Mouse (Mus musculus) lung, postnatal 25 days (tissue): ENCODE data around the gene Rpp21.
A peak's percentile ranks its signal among the peaks of the same experiment; 100 is the strongest.

Experiments used
- DNase-seq: peaks from one replicate; pipeline ENCODE4 v3.0.0; 2022; ENCODE audit warnings: low spot score

The Rpp21 gene

GRCm38 (mm10) chr17:36235300-36235699 lies 22.6 kb downstream of the Rpp21 start:
- DNase-seq, result peak; percentile 21

GRCm38 (mm10) chr17:36233572-36233971 lies 24.3 kb downstream of the Rpp21 start:
- DNase-seq, result no peak

DNA sequence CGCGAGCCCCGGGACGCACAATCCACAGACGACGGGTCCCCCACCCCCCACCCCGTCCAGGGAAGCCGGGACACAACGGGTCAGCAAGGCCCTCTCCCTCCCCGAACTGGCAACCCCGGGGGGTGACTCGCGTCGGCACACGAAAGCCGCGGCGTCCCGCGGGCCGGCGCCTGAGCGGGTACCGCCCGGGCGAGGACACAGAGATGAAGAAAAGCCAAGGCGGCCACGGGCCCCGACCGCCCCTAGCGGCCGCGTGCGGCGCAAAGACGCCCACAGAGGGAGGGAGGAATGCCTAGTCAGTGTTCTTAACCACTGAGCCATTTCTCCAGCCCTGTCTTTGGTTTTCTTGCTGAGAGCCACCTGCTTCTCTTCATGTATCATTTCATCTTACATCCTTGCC lies 26.6 kb downstream of the Rpp21 start:
- peak; percentile 64 for DNase-seq

DNA sequence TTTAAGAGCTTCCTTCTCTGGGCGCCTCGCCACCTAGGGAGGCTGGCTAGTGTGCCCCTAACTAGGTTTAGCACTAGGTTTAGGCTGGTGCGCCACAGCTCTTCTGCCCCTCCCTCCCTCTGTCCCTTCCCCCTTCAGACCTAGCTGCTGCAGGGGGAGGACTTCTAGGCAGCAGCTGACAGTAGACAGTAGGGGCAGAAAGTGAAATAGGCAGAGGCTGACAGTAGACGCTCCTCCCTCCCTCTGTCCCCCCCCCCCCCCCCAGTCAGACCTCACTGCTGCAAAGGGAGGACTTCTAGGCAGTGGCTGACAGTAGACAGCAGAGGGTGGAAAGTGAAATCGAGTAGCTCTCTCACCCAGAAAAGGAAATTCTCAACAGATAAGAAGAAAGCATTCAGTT lies 28.8 kb downstream of the Rpp21 start:
- no peak for DNase-seq

DNA sequence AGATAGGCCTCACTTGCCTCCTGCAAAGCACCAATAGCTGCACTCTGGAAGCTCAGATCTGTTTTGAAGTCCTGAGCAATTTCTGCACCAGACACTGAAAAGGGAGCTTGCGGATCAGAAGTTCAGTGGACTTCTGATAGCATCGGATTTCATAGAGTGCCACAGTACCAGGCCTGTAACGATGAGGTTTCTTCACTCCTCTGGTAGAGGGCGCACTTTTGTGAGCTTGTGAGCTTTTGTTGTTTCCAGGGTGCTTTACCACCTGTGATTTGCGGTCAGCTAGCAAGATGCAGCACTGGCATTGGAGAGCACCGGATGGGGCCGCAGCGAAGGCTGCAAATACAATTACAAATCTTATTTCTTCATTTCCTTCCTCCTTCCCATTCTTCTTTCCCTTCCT lies 30.9 kb downstream of the Rpp21 start:
- peak; percentile 47 for DNase-seq

- DNase-seq, result no peak
Observed at GRCm38 (mm10) chr17:36225231-36225824, 32.5 kb downstream of the Rpp21 start.

GRCm38 (mm10) chr17:36224451-36224850 lies 33.4 kb downstream of the Rpp21 start:
- DNase-seq, result no peak

DNA sequence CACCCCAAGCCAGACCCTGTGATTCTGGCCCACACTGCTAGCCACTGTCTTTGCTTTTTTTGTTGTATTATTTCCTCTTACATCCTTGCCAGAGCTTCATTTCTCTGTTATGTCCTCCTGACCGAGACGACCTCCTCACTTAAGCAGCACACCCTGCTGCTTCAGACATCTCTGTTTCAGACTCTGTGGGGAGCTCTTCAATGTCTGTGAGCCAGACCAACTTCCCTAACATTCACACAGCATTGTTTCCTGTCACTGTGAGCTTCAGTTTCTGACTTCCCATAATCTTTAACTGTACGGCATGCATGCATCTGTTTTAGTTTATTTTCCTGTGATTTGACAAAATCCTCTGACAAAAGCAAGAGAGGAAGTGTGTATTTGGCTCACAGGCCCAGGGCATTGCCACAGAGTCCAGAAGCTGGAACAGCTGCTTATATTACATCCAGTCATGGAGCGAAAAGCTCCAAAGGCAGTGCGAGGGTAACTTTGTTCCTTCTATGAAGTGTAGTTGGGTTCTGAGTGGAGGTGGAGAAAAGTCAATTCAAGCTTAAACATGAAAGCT lies 39.2 kb downstream of the Rpp21 start:
- no peak for DNase-seq

GRCm38 (mm10) chr17:36215586-36215985 lies 42.3 kb downstream of the Rpp21 start:
- no peak for DNase-seq

DNA sequence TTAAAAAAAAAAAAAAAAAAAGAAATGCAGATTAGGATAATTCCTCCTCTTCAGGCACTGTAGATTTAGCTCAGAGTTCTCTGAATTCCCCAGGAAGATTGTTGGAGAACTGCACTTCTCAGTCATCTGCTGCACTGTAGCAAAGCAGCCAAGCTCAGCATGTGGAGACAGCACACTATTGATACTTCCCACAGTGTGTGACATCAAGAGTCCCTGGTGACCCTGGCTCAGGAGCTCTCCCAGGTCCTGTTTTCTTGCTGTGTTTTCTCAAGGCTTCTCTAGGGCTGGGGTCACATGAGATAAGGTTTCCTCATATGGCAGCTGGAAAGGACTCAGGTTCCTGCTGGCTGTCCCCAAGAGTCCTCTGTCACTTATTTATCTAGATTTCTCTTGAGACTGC lies 51.0 kb downstream of the Rpp21 start:
- DNase-seq, result no peak

GRCm38 (mm10) chr17:36205862-36206261 lies 52.0 kb downstream of the Rpp21 start:
- DNase-seq, result no peak
